Mouse (Mus musculus) embryonic facial prominence, embryonic 15.5 days (tissue): ENCODE measurements around the gene Krt14. TPM values are rescaled to one million over a fixed set of nuclear protein-coding genes. Genes with fewer than 3 reads are reported as not detected.

ENCODE experiments used
- ATAC-seq: fragments of 200-750 bp; cut with Nextera tagmentation; 2 replicates; pipeline ENCODE4 v1.8.0; 2017; ENCODE audit warnings: low read depth, moderate TSS enrichment; ENCODE audit not compliant: insufficient number of reproducible peaks, low FRiP score, low TSS enrichment
- H3K27ac ChIP-seq: fragments of 300-500 bp; sonication (generic); replicated peaks from 2 replicates; pipeline ENCODE4 v1.5.1; 2015; ENCODE audit warnings: mild to moderate bottlenecking, inconsistent platforms
- H3K27me3 ChIP-seq: fragments of 300-500 bp; sonication (generic); 2 replicates; pipeline ENCODE4 v1.6.1; 2015; ENCODE audit warnings: inconsistent platforms
- H3K36me3 ChIP-seq: fragments of 300-500 bp; sonication (generic); 2 replicates; pipeline ENCODE4 v1.6.1; 2015; ENCODE audit warnings: mild to moderate bottlenecking, inconsistent platforms
- H3K4me1 ChIP-seq: fragments of 300-500 bp; sonication (generic); 2 replicates; pipeline ENCODE4 v1.6.1; 2015; ENCODE audit warnings: inconsistent platforms
- H3K4me2 ChIP-seq: fragments of 300-500 bp; sonication (generic); replicated peaks from 2 replicates; pipeline ENCODE4 v1.6.1; 2015; ENCODE audit warnings: mild to moderate bottlenecking, inconsistent platforms
- H3K4me3 ChIP-seq: fragments of 300-500 bp; sonication (generic); replicated peaks from 2 replicates; pipeline ENCODE4 v1.5.1; 2015; ENCODE audit warnings: mild to moderate bottlenecking, inconsistent platforms
- H3K9ac ChIP-seq: fragments of 300-500 bp; sonication (generic); 2 replicates; pipeline ENCODE4 v1.6.1; 2015; ENCODE audit warnings: inconsistent platforms
- H3K9me3 ChIP-seq: fragments of 300-500 bp; sonication (generic); replicated peaks from 2 replicates; pipeline ENCODE4 v1.6.1; 2016; ENCODE audit warnings: inconsistent platforms
- WGBS: fragments of 180-500 bp; shearing (Covaris S2); methylation state at CpG from one replicate; pipeline ENCODE4 v1.1.7; 2015; 5-methylcytosine and 5-hydroxymethylcytosine counted together
- polyA plus RNA-seq: library from polyadenylated mRNA; unstranded; fragments of >200 nt; fragmentation: Nextera tagmentation; extraction: Ambion mirVana; gene quantifications from 2 replicates; pipeline ENCODE4 v1.2.1, GENCODE M21; 2015

Krt14 gene
- polyA plus RNA-seq, 1 experiment from 2014 or later = 1,122 TPM

- no peak overlapping the region for H3K4me3 ChIP-seq
- no peak overlapping the region for H3K9ac ChIP-seq
- H3K36me3 ChIP-seq = no peaks in the 10 kb centered on the region
- no peak for ATAC-seq
- no peak overlapping the region for H3K4me2 ChIP-seq
- H3K27ac ChIP-seq = no peak overlapping the region
- WGBS = 41% methylated on average over 8 of the region's 8 CpGs
- H3K4me1 ChIP-seq = no peaks in the 10 kb centered on the region
- no peaks in the 10 kb centered on the region for H3K27me3 ChIP-seq
- no peaks in the 10 kb centered on the region for H3K9me3 ChIP-seq
Measured at GRCm38 (mm10) chr11:100200104-100200820, 7.1 kb downstream of the Krt14 start.

DNA sequence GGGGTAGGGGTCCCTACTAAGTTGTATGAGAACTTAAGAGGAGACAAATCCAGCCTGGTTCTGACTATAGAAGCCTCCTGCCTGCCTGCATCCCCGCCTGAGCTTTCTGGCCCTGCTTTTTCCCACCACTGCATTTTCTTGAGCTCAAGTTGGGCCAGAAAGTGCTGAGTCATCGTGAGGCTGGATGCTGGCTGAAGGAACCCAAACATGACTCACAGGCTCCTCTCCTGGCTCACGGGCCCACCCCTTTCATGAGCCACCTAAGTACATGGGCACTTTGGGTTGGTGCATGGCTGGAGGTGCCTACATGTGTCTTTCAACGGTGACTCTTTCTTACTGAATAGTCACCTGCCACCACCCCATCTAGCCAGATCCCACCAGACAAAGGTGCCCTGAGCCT, 8.7 kb downstream of the Krt14 start:
- no peak for ATAC-seq
- no peak overlapping the region for H3K27ac ChIP-seq
- WGBS = 68% methylated on average over 4 of the region's 4 CpGs

DNA sequence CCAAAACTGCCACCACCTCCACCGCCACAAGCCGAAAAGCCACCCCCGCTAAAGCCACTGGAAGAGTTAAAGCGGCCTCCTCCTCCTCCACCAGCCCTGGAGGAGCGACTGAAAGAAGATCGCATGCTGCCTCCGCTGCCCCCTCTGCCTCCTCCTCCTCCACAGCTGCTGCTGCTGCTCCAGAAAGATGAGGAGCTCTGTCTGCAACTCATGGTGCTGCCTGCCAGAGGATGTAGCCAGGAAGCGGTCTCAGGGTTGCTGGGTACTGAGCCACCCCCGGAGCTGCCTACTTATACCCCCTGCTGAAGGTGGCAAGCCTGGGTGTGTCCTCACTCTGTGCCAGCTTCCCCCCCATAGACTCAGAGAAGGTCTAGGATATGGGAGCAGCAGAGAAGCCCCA, 14.4 kb downstream of the Krt14 start, which contains the start of gene Krt9:
TSS of gene Krt9 (minus strand) at position 255 of the 400 bp plus-strand sequence.
- WGBS = 54% methylated on average over 9 of the region's 9 CpGs
- Histone ChIP-seq H3K4me2 (no peak within 1 kb of the TSS), H3K27me3 (no peaks in the 10 kb centered on the region), H3K9ac (no peak within 1 kb of the TSS), H3K9me3 (no peaks in the 10 kb centered on the region), H3K27ac (no peak within 1 kb of the TSS), H3K36me3 (no peaks in the 10 kb centered on the region), H3K4me3 (no peak within 1 kb of the TSS), H3K4me1 (no peaks in the 10 kb centered on the region)
- no peak for ATAC-seq

More for the DNA sequence above, 8.7 kb downstream of the Krt14 start:
- H3K4me2 ChIP-seq = no peak overlapping the region
- no peak overlapping the region for H3K9ac ChIP-seq
- H3K27me3 ChIP-seq = no peaks in the 10 kb centered on the region
- no peaks in the 10 kb centered on the region for H3K4me1 ChIP-seq
- H3K4me3 ChIP-seq = no peak overlapping the region
- no peaks in the 10 kb centered on the region for H3K9me3 ChIP-seq
- no peaks in the 10 kb centered on the region for H3K36me3 ChIP-seq

DNA sequence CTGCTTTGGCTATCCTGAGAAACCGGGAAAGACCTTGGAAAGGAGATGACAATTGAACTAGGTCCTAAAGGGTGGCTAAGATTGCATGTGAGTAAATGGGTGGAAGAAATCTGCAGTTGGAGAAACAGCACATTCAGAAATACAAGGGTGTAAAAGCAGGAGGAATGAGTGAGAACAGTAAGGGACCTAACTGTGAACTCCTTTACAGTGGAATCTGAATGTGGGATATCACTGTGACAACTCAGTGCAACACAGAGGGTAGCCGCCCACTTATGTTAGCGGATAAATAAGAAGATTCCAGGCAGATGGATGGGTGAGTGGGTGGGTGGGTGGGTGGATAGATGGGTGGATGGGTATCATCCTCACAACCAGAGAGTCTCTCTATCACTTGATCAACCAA, 15.5 kb downstream of the Krt14 start:
- no peak for ATAC-seq
- Histone ChIP-seq H3K9ac (no peak overlapping the region), H3K36me3 (no peaks in the 10 kb centered on the region), H3K4me1 (no peaks in the 10 kb centered on the region), H3K27me3 (no peaks in the 10 kb centered on the region), H3K27ac (no peak overlapping the region), H3K9me3 (no peaks in the 10 kb centered on the region), H3K4me3 (no peak overlapping the region), H3K4me2 (no peak overlapping the region)
- WGBS = 94% methylated on average over 3 of the region's 3 CpGs

GRCm38 (mm10) chr11:100186736-100187135, 20.6 kb downstream of the Krt14 start:
- H3K4me2 ChIP-seq = no peak overlapping the region
- H3K27ac ChIP-seq = no peak overlapping the region
- H3K27me3 ChIP-seq = no peaks in the 10 kb centered on the region
- ATAC-seq = no peak
- H3K9me3 ChIP-seq = no peaks in the 10 kb centered on the region
- no peak overlapping the region for H3K9ac ChIP-seq
- 81% methylated on average over 8 of the region's 8 CpGs for WGBS
- no peaks in the 10 kb centered on the region for H3K36me3 ChIP-seq
- H3K4me1 ChIP-seq = no peaks in the 10 kb centered on the region
- no peak overlapping the region for H3K4me3 ChIP-seq

GRCm38 (mm10) chr11:100181725-100182124, 25.6 kb downstream of the Krt14 start:
- Histone ChIP-seq H3K36me3 (no peaks in the 10 kb centered on the region), H3K9me3 (no peaks in the 10 kb centered on the region), H3K4me3 (no peak overlapping the region), H3K4me2 (no peak overlapping the region), H3K9ac (no peak overlapping the region), H3K27ac (no peak overlapping the region), H3K27me3 (no peaks in the 10 kb centered on the region), H3K4me1 (no peaks in the 10 kb centered on the region)
- ATAC-seq = no peak
- 78% methylated on average over 7 of the region's 7 CpGs for WGBS

GRCm38 (mm10) chr11:100179260-100179659, 28.1 kb downstream of the Krt14 start:
- H3K9me3 ChIP-seq = no peaks in the 10 kb centered on the region

GRCm38 (mm10) chr11:100178307-100178706, 29.0 kb downstream of the Krt14 start:
- no peak overlapping the region for H3K9ac ChIP-seq
- H3K27ac ChIP-seq = no peak overlapping the region
- no peak for ATAC-seq
- no peak overlapping the region for H3K4me3 ChIP-seq
- H3K4me2 ChIP-seq = no peak overlapping the region
- H3K27me3 ChIP-seq = no peaks in the 10 kb centered on the region
- no peaks in the 10 kb centered on the region for H3K9me3 ChIP-seq
- H3K36me3 ChIP-seq = no peaks in the 10 kb centered on the region
- 77% methylated on average over 5 of the region's 5 CpGs for WGBS
- 0 out of 2 replicates have a peak, but pooled peaks cover 3% of the 10 kb centered on the region for H3K4me1 ChIP-seq

More at GRCm38 (mm10) chr11:100179260-100179659, 28.1 kb downstream of the Krt14 start:
- Histone ChIP-seq H3K36me3 (no peaks in the 10 kb centered on the region), H3K4me3 (no peak overlapping the region), H3K4me2 (no peak overlapping the region), H3K9ac (no peak overlapping the region), H3K27ac (no peak overlapping the region), H3K27me3 (no peaks in the 10 kb centered on the region), H3K4me1 (0 out of 2 replicates have a peak, but pooled peaks cover 3% of the 10 kb centered on the region)
- no peak for ATAC-seq
- 67% methylated on average over 3 of the region's 3 CpGs for WGBS

DNA sequence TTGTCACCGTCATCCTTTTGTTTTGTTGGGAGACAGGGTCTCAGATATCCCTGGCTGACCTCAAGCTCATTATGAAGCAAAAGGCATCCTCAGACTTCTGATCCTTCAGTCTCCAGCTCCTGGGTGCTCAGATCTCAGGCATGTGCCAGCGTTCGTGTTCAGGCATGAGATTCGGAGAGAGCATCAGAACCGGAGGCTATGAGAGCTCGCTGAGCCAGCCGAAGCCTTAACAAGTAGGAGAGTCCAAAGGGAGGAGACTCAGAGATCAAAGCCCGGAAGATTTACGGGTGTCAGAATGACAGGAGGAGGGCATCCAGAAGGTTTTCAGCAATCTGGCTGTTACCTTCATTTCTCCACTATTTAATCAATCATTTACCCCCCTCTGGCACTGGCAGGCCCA, 30.6 kb downstream of the Krt14 start:
- H3K9ac ChIP-seq = no peak overlapping the region
- H3K36me3 ChIP-seq = no peaks in the 10 kb centered on the region
- no peaks in the 10 kb centered on the region for H3K27me3 ChIP-seq
- H3K4me3 ChIP-seq = no peak overlapping the region
- no peak overlapping the region; the same call in 1 of the 2 replicates for H3K27ac ChIP-seq
- H3K4me1 ChIP-seq = 0 out of 2 replicates have a peak, but pooled peaks cover 3% of the 10 kb centered on the region
- no peak overlapping the region for H3K4me2 ChIP-seq
- 62% methylated on average over 9 of the region's 9 CpGs for WGBS
- no peak for ATAC-seq
- no peaks in the 10 kb centered on the region for H3K9me3 ChIP-seq

- ATAC-seq = no peak
- 29% methylated on average over 14 of the region's 14 CpGs for WGBS
- Histone ChIP-seq H3K36me3 (no peaks in the 10 kb centered on the region), H3K9ac (no peak overlapping the region), H3K27me3 (no peaks in the 10 kb centered on the region), H3K4me1 (peaks cover 7% of the 10 kb centered on the region; the same call in 1 of the 2 replicates), H3K27ac (no peak overlapping the region), H3K9me3 (no peaks in the 10 kb centered on the region), H3K4me2 (no peak overlapping the region), H3K4me3 (no peak overlapping the region)
Measured at GRCm38 (mm10) chr11:100168765-100169762, 38.3 kb downstream of the Krt14 start.

DNA sequence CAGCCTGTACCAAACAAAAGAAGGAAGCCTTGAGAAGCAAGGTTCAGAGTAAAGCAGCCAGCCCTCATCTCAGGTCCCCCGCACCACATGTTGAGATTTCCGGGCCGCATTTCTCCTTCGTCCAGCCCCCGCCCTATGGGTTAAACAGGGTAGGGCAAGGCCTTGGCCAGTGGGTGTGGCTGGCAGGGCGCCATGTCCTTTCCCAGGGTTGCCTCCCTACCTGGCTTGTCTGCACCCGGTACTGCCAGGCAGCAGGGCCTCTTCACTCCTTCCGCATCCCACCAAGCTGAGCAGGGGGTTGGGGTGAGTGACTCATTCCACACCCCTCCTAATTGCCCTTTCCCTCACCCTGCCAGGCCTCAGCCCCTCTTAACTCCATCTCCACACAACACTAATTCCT, 39.3 kb downstream of the Krt14 start:
- Histone ChIP-seq H3K4me3 (no peak overlapping the region), H3K9me3 (no peaks in the 10 kb centered on the region), H3K4me2 (no peak overlapping the region), H3K9ac (no peak overlapping the region), H3K27ac (0 out of 2 replicates have a peak overlapping the region, but pooled peaks have one; percentile 1), H3K36me3 (no peaks in the 10 kb centered on the region), H3K27me3 (no peaks in the 10 kb centered on the region), H3K4me1 (peaks cover 7% of the 10 kb centered on the region; the same call in 1 of the 2 replicates)
- no peak for ATAC-seq
- WGBS = 63% methylated on average over 8 of the region's 8 CpGs
